Mouse (Mus musculus) cortical plate, adult 2 months (tissue): ENCODE results near the gene Gpr152.

Experiments used
- CTCF ChIP-seq: fragments of 200-500 bp; IDR thresholded peaks from 2 replicates; pipeline ENCODE4 v1.5.1; 2011; ENCODE audit warnings: mild to moderate bottlenecking, control low read depth, low read length; ENCODE audit not compliant: insufficient read depth; ENCODE audit errors: extremely low read depth
- POLR2A ChIP-seq: fragments of 200-500 bp; IDR thresholded peaks from 2 replicates; pipeline ENCODE4 v1.6.1; 2011; ENCODE audit warnings: mild to moderate bottlenecking, low read length, control low read depth; ENCODE audit not compliant: insufficient read depth; ENCODE audit errors: extremely low read depth

DNA sequence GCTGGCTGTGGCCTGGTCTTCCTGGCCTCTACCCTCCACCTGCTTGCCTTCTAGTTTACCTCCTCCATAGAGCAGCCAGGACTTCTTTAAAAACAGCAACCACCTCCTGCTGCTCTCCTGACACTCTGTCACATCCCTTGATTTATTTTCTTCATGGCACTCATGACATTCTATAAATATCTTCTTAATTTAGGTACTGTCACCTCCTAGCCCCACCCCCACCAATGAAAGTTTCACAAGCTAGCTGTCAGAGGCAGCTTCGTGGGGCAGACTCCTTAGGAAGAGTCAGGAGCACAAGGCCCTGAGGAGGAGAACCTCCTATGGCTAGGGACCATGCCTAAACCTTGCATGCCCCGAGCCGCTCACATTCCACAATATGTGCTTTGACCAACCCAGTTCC lies 47.7 kb downstream of the Gpr152 start:
- TF ChIP-seq POLR2A: no peak
- no peak for TF ChIP-seq CTCF
